Mouse (Mus musculus) MEL (cell line): ENCODE measurements around the gene Tmem116. TPM values are rescaled to one million over a fixed set of nuclear protein-coding genes. Genes with fewer than 3 reads are reported as not detected.

Experiments used
- DNase-seq: peaks from one replicate; pipeline ENCODE4 v3.0.0; 2011; ENCODE audit warnings: low read depth, low spot score
- H3K27ac ChIP-seq: 2 replicates; pipeline ENCODE4 v1.5.1; 2012; ENCODE audit warnings: low read depth, mild to moderate bottlenecking, control low read depth, low read length, moderate library complexity; ENCODE audit not compliant: control insufficient read depth
- H3K27me3 ChIP-seq, 2 experiments: fragments of 150-350 bp in 1 of 2; sonication (generic) in 1 of 2; 2 replicates each; pipeline ENCODE4 v1.6.1; 2012; ENCODE audit warnings: low read length in 2 of 2, mild to moderate bottlenecking in 2 of 2, improper control_type of control experiment in 1 of 2, moderate library complexity in 1 of 2; ENCODE audit not compliant: insufficient read depth in 2 of 2, control insufficient read depth in 1 of 2
- H3K36me3 ChIP-seq, 2 experiments: 2 replicates each; pipeline ENCODE4 v1.6.1; 2012 to 2014; ENCODE audit warnings: low read length in 2 of 2, improper control_type of control experiment in 1 of 2, inconsistent platforms in 1 of 2, mild to moderate bottlenecking in 1 of 2; ENCODE audit not compliant: insufficient read depth in 2 of 2, control insufficient read depth in 1 of 2
- H3K4me1 ChIP-seq, 2 experiments: fragments of 150-350 bp in 1 of 2; sonication (generic) in 1 of 2; 2 replicates each; pipeline ENCODE4 v1.6.1; 2012; ENCODE audit warnings: low read length in 2 of 2, improper control_type of control experiment in 1 of 2, mild to moderate bottlenecking in 1 of 2; ENCODE audit not compliant: insufficient read depth in 2 of 2, control insufficient read depth in 1 of 2
- H3K4me3 ChIP-seq, 2 experiments: fragments of 150-350 bp in 1 of 2; sonication (generic) in 1 of 2; 2 replicates each; pipeline ENCODE4 v1.5.1; 2012; ENCODE audit warnings: low read depth in 2 of 2, low read length in 2 of 2, mild to moderate bottlenecking in 2 of 2, moderate library complexity in 2 of 2, control low read depth in 1 of 2, improper control_type of control experiment in 1 of 2; ENCODE audit not compliant: control insufficient read depth in 1 of 2, insufficient read depth in 1 of 2
- H3K79me2 ChIP-seq: 2 replicates; pipeline ENCODE4 v1.6.1; 2012; ENCODE audit warnings: mild to moderate bottlenecking, low read length, moderate library complexity; ENCODE audit not compliant: control insufficient read depth, poor library complexity, insufficient read depth
- H3K9ac ChIP-seq: 2 replicates; pipeline ENCODE4 v1.6.1; 2012; ENCODE audit warnings: low read depth, mild to moderate bottlenecking, control low read depth, low read length, moderate library complexity; ENCODE audit not compliant: control insufficient read depth, poor library complexity, severe bottlenecking
- H3K9me3 ChIP-seq: fragments of 150-350 bp; sonication (generic); replicated peaks from 2 replicates; pipeline ENCODE4 v1.6.1; 2012; ENCODE audit warnings: mild to moderate bottlenecking, low read length, improper control_type of control experiment, moderate library complexity; ENCODE audit not compliant: insufficient read depth
- BHLHE40 ChIP-seq: IDR thresholded peaks from 2 replicates; pipeline ENCODE4 v1.6.1; 2012; ENCODE audit warnings: low read depth, mild to moderate bottlenecking, inconsistent platforms, low read length, improper control_type of control experiment, borderline replicate concordance
- CHD1 ChIP-seq: IDR thresholded peaks from 2 replicates; pipeline ENCODE4 v1.6.1; 2012; ENCODE audit warnings: low read depth, mild to moderate bottlenecking, inconsistent platforms, low read length, improper control_type of control experiment
- CHD2 ChIP-seq: IDR thresholded peaks from 2 replicates; pipeline ENCODE4 v1.6.1; 2011; ENCODE audit warnings: low read length, improper control_type of control experiment
- E2F4 ChIP-seq: IDR thresholded peaks from 2 replicates; pipeline ENCODE4 v1.6.1; 2011; ENCODE audit warnings: low read depth, low read length, improper control_type of control experiment, borderline replicate concordance
- ETS1 ChIP-seq: IDR thresholded peaks from 2 replicates; pipeline ENCODE4 v1.6.1; 2012; ENCODE audit warnings: low read depth, mild to moderate bottlenecking, inconsistent platforms, low read length, improper control_type of control experiment, moderate library complexity
- GABPA ChIP-seq: IDR thresholded peaks from 2 replicates; pipeline ENCODE4 v1.6.1; 2012; ENCODE audit warnings: low read depth, mild to moderate bottlenecking, inconsistent platforms, low read length, improper control_type of control experiment, moderate library complexity
- JUND ChIP-seq: IDR thresholded peaks from 2 replicates; pipeline ENCODE4 v1.6.1; 2011; ENCODE audit warnings: low read depth, mild to moderate bottlenecking, improper control_type of control experiment, low read length
- MAZ ChIP-seq: IDR thresholded peaks from 2 replicates; pipeline ENCODE4 v1.6.1; 2012; ENCODE audit warnings: low read depth, mild to moderate bottlenecking, inconsistent platforms, low read length, improper control_type of control experiment
- MEF2A ChIP-seq: IDR thresholded peaks from 2 replicates; pipeline ENCODE4 v1.6.1; 2014; ENCODE audit warnings: low read depth, mild to moderate bottlenecking, inconsistent platforms, low read length, improper control_type of control experiment; ENCODE audit not compliant: poor library complexity, insufficient replicate concordance, severe bottlenecking; ENCODE audit errors: extremely low read depth
- MXI1 ChIP-seq: IDR thresholded peaks from 2 replicates; pipeline ENCODE4 v1.6.1; 2011; ENCODE audit warnings: mild to moderate bottlenecking, low read depth, low read length, improper control_type of control experiment
- MYB ChIP-seq: IDR thresholded peaks from 2 replicates; pipeline ENCODE4 v1.6.1; 2011; ENCODE audit warnings: mild to moderate bottlenecking, low read depth, low read length, improper control_type of control experiment
- MYC ChIP-seq: IDR thresholded peaks from 2 replicates; pipeline ENCODE4 v1.6.1; 2011; ENCODE audit warnings: low read depth, mild to moderate bottlenecking, low read length, improper control_type of control experiment, moderate library complexity
- NELFE ChIP-seq: IDR thresholded peaks from 2 replicates; pipeline ENCODE4 v1.6.1; 2011; ENCODE audit warnings: low read depth, low read length, improper control_type of control experiment
- NRF1 ChIP-seq: IDR thresholded peaks from 2 replicates; pipeline ENCODE4 v1.6.1; 2014; ENCODE audit warnings: low read depth, mild to moderate bottlenecking, inconsistent platforms, low read length, improper control_type of control experiment, moderate library complexity; ENCODE audit not compliant: poor library complexity, insufficient read depth, severe bottlenecking
- POLR2AphosphoS5 ChIP-seq: IDR thresholded peaks from 2 replicates; pipeline ENCODE4 v1.6.1; 2012; ENCODE audit warnings: low read depth, borderline replicate concordance, mild to moderate bottlenecking, inconsistent platforms, low read length, moderate library complexity, mixed read lengths
- RAD21 ChIP-seq: IDR thresholded peaks from 2 replicates; pipeline ENCODE4 v1.6.1; 2011; ENCODE audit warnings: mild to moderate bottlenecking, low read depth, low read length, improper control_type of control experiment
- RCOR1 ChIP-seq: IDR thresholded peaks from 2 replicates; pipeline ENCODE4 v1.6.1; 2012; ENCODE audit warnings: low read depth, mild to moderate bottlenecking, inconsistent platforms, low read length, improper control_type of control experiment
- SIN3A ChIP-seq: IDR thresholded peaks from 2 replicates; pipeline ENCODE4 v1.6.1; 2012; ENCODE audit warnings: low read length, improper control_type of control experiment, inconsistent platforms
- SMC3 ChIP-seq: IDR thresholded peaks from 2 replicates; pipeline ENCODE4 v1.6.1; 2011; ENCODE audit warnings: low read depth, low read length, improper control_type of control experiment
- TBP ChIP-seq: IDR thresholded peaks from 2 replicates; pipeline ENCODE4 v1.8.0; 2011; ENCODE audit warnings: low read depth, low read length, improper control_type of control experiment
- USF2 ChIP-seq, 2 experiments: IDR thresholded peaks; 2 replicates each; pipeline ENCODE4 v1.6.1; 2011 to 2012; ENCODE audit warnings: improper control_type of control experiment in 2 of 2, low read length in 2 of 2, borderline replicate concordance in 1 of 2, inconsistent platforms in 1 of 2, low read depth in 1 of 2, mild to moderate bottlenecking in 1 of 2; ENCODE audit not compliant: insufficient read depth in 1 of 2
- ZKSCAN1 ChIP-seq: IDR thresholded peaks from 2 replicates; pipeline ENCODE4 v1.6.1; 2012; ENCODE audit warnings: low read depth, mild to moderate bottlenecking, inconsistent platforms, low read length, improper control_type of control experiment, moderate library complexity
- ZMIZ1 ChIP-seq: IDR thresholded peaks from 2 replicates; pipeline ENCODE4 v1.6.1; 2012; ENCODE audit warnings: low read depth, mild to moderate bottlenecking, inconsistent platforms, low read length, improper control_type of control experiment, moderate library complexity
- polyA plus RNA-seq, 2 experiments: library from polyadenylated mRNA; stranded (reverse) in 1 of 2; unstranded in 1 of 2; fragments of >175 nt in 1 of 2; fragments of >200 nt in 1 of 2; gene quantifications; 2 replicates each; pipeline versions ENCODE4 v1.2.1 to v1.2.4; 2012; ENCODE audit warnings: low replicate concordance in 2 of 2, low read depth in 1 of 2; ENCODE audit not compliant: insufficient read length in 2 of 2, insufficient read depth in 1 of 2, missing spikeins in 1 of 2
- total RNA-seq: library from RNA; depleted of rRNA; stranded (reverse); fragments of 300-350 nt; gene quantifications from 2 replicates; pipeline ENCODE4 v1.2.3, GENCODE M21; 2012

Tmem116 gene
- total and polyA plus RNA-seq, 3 experiments, result 1.7 to 2.6 TPM; not detected in 1

DNA sequence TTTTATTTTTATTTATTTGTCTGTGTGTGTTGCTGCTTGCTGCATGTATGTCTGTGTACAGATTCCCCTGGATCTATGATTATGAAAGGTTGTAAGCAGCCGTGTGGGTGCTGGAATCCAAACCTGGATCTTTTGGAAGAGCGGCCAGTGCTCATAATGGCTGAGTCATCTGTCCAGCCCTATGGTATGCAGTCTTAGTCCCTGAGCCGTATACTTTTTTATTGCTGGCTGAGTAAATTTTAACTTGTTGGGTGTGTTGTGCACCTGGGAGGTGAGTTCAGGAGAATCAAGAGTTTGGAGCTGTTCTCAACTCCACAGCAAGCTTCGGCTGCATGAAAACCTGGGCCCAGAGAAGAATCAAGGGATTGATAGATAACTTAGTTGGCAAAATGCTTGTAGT, 40.7 kb upstream of the Tmem116 start:
- no peak overlapping the region for H3K27ac ChIP-seq
- DNase-seq, result no peak
- H3K79me2 ChIP-seq, result peaks cover 34% of the 10 kb centered on the region
- TF ChIP-seq E2F4 (no peak), MYC (no peak), RCOR1 (no peak), NELFE (no peak), JUND (no peak), MEF2A (no peak), ZKSCAN1 (no peak), MXI1 (no peak), CHD1 (no peak), TBP (no peak), BHLHE40 (no peak), NRF1 (no peak), ETS1 (no peak), RAD21 (no peak), GABPA (no peak), SMC3 (no peak), MAZ (no peak), MYB (no peak)
- no peaks in the 10 kb centered on the region for H3K27me3 ChIP-seq
- H3K36me3 ChIP-seq, result peaks cover 5 to 60% of the 10 kb centered on the region in 2 experiments; a peak in 3 of 4 replicates
- no peaks in the 10 kb centered on the region for H3K9me3 ChIP-seq
- no peak overlapping the region for H3K4me3 ChIP-seq
- no peak overlapping the region for H3K9ac ChIP-seq
- H3K4me1 ChIP-seq, result no peaks in the 10 kb centered on the region

DNA sequence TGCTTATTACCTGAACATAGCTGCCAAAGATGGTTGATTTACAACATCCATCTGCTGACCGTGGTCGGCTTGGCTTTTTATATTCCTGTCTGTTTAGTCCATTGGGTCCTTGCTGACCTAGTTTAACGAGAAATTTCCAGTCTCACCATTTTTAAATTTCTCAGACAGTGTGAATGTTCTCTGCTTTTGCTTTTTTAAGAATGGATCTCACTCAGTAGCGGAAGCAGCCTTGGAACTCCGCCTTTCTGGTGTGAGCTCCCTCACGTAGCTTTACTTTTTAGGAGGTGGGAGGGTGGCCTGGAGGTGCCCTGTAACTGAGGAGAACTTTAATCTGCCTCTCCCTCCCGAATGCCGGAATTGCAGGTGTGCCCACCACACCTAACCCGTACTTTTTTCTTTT, 31.0 kb upstream of the Tmem116 start:
- Histone ChIP-seq H3K27me3 (no peaks in the 10 kb centered on the region), H3K79me2 (no peaks in the 10 kb centered on the region; the same call in none of the 2 replicates), H3K4me3 (no peak overlapping the region), H3K9ac (no peak overlapping the region), H3K36me3 (peaks cover 0 to 60% of the 10 kb centered on the region in 2 experiments; a peak in 3 of 4 replicates), H3K27ac (no peak overlapping the region), H3K4me1 (no peaks in the 10 kb centered on the region), H3K9me3 (no peaks in the 10 kb centered on the region)
- DNase-seq, result no peak
- TF ChIP-seq USF2 (IDR thresholded peaks at IDR 0.05; ENCODE audit: borderline replicate concordance in 1 of 2, insufficient read depth in 1 of 2, low read depth in 1 of 2, low read length in 2 of 2) (no peak), POLR2AphosphoS5 (no peak), E2F4 (no peak), CHD2 (no peak), ZMIZ1 (no peak), SIN3A (no peak), MYC (no peak), MAZ (no peak)
